Mouse (Mus musculus) kidney, embryonic 16.5 days (tissue): ENCODE measurements around the gene Nop2. TPM values are rescaled to one million over a fixed set of nuclear protein-coding genes. Genes with fewer than 3 reads are reported as not detected.
"Not testable (repeated sequence)": the region's sequence is repeated elsewhere in the genome, so short reads cannot be mapped to it uniquely, and the experiment has no call there.

Source experiments
- ATAC-seq: fragments of 200-750 bp; cut with Nextera tagmentation; 2 replicates; pipeline ENCODE4 v1.8.0; 2017; ENCODE audit warnings: moderate TSS enrichment; ENCODE audit not compliant: low FRiP score, low TSS enrichment
- H3K27ac ChIP-seq: fragments of 300-500 bp; sonication (generic); 2 replicates; pipeline ENCODE4 v1.5.1; 2014; ENCODE audit warnings: low read length
- H3K27me3 ChIP-seq: fragments of 300-500 bp; sonication (generic); 2 replicates; pipeline ENCODE4 v1.6.1; 2014; ENCODE audit warnings: low read length, control low read depth, mixed read lengths; ENCODE audit not compliant: insufficient read depth
- H3K36me3 ChIP-seq: fragments of 300-500 bp; sonication (generic); 2 replicates; pipeline ENCODE4 v1.6.1; 2014; ENCODE audit warnings: low read length, control low read depth, mixed read lengths; ENCODE audit not compliant: insufficient read depth
- H3K4me1 ChIP-seq: fragments of 300-500 bp; sonication (generic); 2 replicates; pipeline ENCODE4 v1.6.1; 2014; ENCODE audit warnings: low read length, control low read depth, mixed read lengths; ENCODE audit not compliant: insufficient read depth
- H3K4me2 ChIP-seq: fragments of 300-500 bp; sonication (generic); replicated peaks from 2 replicates; pipeline ENCODE4 v1.6.1; 2014; ENCODE audit warnings: low read depth, low read length
- H3K4me3 ChIP-seq: fragments of 300-500 bp; sonication (generic); 2 replicates; pipeline ENCODE4 v1.5.1; 2014; ENCODE audit warnings: mild to moderate bottlenecking, low read length
- H3K9ac ChIP-seq: fragments of 300-500 bp; sonication (generic); replicated peaks from 2 replicates; pipeline ENCODE4 v1.6.1; 2014; ENCODE audit warnings: low read length
- H3K9me3 ChIP-seq: fragments of 300-500 bp; sonication (generic); 2 replicates; pipeline ENCODE4 v1.6.1; 2016; ENCODE audit warnings: low read length, control low read depth
- WGBS: fragments of 180-500 bp; shearing (Covaris S2); extraction: QIAGEN DNeasy Blood & Tissue Kit; methylation state at CpG from one replicate; pipeline ENCODE4 v1.1.7; 2014; 5-methylcytosine and 5-hydroxymethylcytosine counted together
- polyA plus RNA-seq: library from polyadenylated mRNA; unstranded; fragments of >200 nt; fragmentation: Nextera tagmentation; extraction: Ambion mirVana; gene quantifications from 2 replicates; pipeline ENCODE4 v1.2.1, GENCODE M21; 2015

The Nop2 gene
- polyA plus RNA-seq, 1 experiment from 2014 or later: 69.3 TPM

DNA sequence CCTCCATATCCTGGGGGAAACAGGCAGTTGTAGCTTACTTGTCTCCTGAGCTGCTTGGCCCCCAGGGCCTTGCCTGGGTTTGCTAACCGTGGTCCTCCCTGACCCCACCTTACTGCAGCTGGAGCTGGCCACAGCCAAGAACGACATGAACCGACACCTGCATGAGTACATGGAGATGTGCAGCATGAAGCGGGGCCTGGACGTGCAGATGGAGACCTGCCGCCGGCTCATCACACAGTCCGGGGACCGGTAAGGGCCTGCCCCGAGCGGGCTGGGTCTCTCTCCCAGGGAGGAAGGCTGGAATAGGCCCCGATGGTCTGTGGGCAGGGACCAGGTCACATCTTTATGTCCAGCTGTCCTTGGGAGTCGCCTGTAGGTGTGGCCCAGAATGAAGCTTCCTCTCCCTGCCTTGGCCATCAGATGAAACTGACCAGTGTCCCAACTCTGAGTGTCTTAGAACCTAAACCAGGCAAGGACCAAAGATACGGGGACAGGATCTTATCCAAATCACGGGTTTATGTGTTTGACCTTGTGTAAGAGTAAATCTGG, 27.3 kb downstream of the Nop2 start:
- H3K4me3 ChIP-seq: no peak overlapping the region
- H3K27ac ChIP-seq: no peak overlapping the region
- no peak overlapping the region for H3K4me2 ChIP-seq
- peaks cover 37% of the 10 kb centered on the region for H3K36me3 ChIP-seq
- no peak for ATAC-seq
- H3K27me3 ChIP-seq: no peaks in the 10 kb centered on the region
- H3K4me1 ChIP-seq: peaks cover 37% of the 10 kb centered on the region
- 77% methylated on average over 15 of the region's 15 CpGs for WGBS
- no peak overlapping the region for H3K9ac ChIP-seq
- no peaks in the 10 kb centered on the region for H3K9me3 ChIP-seq

DNA sequence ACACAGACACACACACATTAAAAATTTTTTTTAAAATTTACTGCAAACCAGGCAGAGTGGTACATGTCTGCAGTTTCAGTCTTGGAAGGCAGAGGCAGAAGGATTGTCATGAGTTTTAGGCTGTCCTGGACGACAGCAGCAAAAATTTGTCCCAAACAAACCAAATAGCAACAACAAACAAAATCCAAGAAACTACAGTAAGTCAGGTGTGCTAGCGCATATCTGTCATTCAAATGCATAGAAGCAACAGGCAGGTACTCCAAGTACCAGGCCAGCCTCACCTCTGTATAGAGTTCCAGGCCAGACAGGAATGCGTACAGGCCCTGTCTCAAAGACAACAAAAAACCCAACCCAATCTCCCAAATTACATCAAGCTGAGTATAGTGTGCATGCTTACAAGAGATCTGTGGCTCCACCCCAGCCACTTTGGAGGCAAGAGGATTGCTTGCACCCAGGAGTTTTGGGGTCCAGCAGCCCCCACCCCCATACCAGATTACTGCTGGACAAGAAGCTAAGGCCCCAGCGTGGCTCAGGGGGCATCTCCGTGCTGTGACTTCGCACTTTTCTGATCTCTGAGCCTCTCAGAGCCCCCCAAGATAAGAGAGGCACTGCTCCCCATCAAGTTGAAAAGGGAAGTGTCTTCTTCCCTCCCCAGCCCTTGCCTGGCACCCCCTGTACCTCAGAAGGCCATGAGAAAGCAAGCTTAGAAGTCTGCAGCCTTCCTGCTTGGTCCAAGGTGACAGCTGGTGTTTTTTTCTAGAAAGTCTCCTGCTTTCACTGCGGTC, 28.3 kb downstream of the Nop2 start:
- 74% methylated on average over 7 of the region's 7 CpGs for WGBS
- no peak overlapping the region for H3K27ac ChIP-seq
- H3K9ac ChIP-seq: no peak overlapping the region
- no peaks in the 10 kb centered on the region for H3K9me3 ChIP-seq
- peaks cover 39% of the 10 kb centered on the region for H3K36me3 ChIP-seq
- H3K4me1 ChIP-seq: peaks cover 39% of the 10 kb centered on the region
- no peaks in the 10 kb centered on the region for H3K27me3 ChIP-seq
- ATAC-seq: no peak
- no peak overlapping the region for H3K4me2 ChIP-seq
- no peak overlapping the region for H3K4me3 ChIP-seq

DNA sequence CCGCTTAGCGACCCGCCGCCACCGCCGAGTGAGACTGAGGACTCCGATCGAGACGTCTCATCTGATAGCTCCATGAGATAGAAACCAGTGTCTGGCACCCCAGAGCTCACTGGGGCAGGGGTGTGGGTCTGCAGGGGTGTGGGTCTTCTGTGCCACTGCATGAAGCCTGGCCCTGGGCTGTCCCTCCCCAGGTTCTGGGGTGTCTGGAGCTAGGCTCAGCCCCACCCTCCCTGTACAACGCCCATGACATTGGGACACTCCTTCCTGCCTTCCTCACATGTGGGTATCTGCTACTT, 28.8 kb downstream of the Nop2 start:
- ATAC-seq: no peak
- Histone ChIP-seq H3K4me1 (peaks cover 39% of the 10 kb centered on the region), H3K9ac (no peak overlapping the region), H3K36me3 (peaks cover 39% of the 10 kb centered on the region), H3K4me2 (no peak overlapping the region), H3K27ac (no peak overlapping the region; the same call in 1 of the 2 replicates), H3K4me3 (no peak overlapping the region), H3K27me3 (no peaks in the 10 kb centered on the region), H3K9me3 (no peaks in the 10 kb centered on the region)
- 44% methylated on average over 10 of the region's 10 CpGs for WGBS

- Histone ChIP-seq H3K4me2 (no peak overlapping the region), H3K27me3 (no peaks in the 10 kb centered on the region), H3K9ac (no peak overlapping the region), H3K4me1 (peaks cover 39% of the 10 kb centered on the region), H3K27ac (peak overlapping the region; percentile 46; the same call in 1 of the 2 replicates), H3K4me3 (no peak overlapping the region), H3K9me3 (no peaks in the 10 kb centered on the region), H3K36me3 (peaks cover 39% of the 10 kb centered on the region)
- no peak for ATAC-seq
- WGBS: 27% methylated on average over 22 of the region's 22 CpGs
Measured at GRCm38 (mm10) chr6:125160854-125161760, 29.4 kb downstream of the Nop2 start.

- not testable (repeated sequence) for H3K4me3 ChIP-seq
- H3K36me3 ChIP-seq: peaks cover 39% of the 10 kb centered on the region
- WGBS: 13% methylated on average over 3 of the region's 5 CpGs
Measured at GRCm38 (mm10) chr6:125161971-125162370, 30.3 kb downstream of the Nop2 start.

GRCm38 (mm10) chr6:125162615-125163305, 31.1 kb downstream of the Nop2 start:
- H3K4me3 ChIP-seq, H3K9me3 ChIP-seq, H3K27ac ChIP-seq, ATAC-seq, H3K27me3 ChIP-seq, H3K9ac ChIP-seq: not testable (repeated sequence)
- H3K36me3 ChIP-seq: peaks cover 44% of the 10 kb centered on the region
- H3K4me1 ChIP-seq: peaks cover 48% of the 10 kb centered on the region
- H3K4me2 ChIP-seq: peak overlapping the region; percentile 80; the same call in 1 of the 2 replicates
- 75% methylated on average over 10 of the region's 16 CpGs for WGBS

More at GRCm38 (mm10) chr6:125161971-125162370, 30.3 kb downstream of the Nop2 start:
- H3K27me3 ChIP-seq, H3K9ac ChIP-seq, ATAC-seq, H3K9me3 ChIP-seq, H3K4me2 ChIP-seq, H3K27ac ChIP-seq: not testable (repeated sequence)
- H3K4me1 ChIP-seq: peaks cover 48% of the 10 kb centered on the region

- no peak for ATAC-seq
- H3K36me3 ChIP-seq: peaks cover 53% of the 10 kb centered on the region
Measured at GRCm38 (mm10) chr6:125163801-125164657, 32.3 kb downstream of the Nop2 start.

GRCm38 (mm10) chr6:125164672-125165327, 33.1 kb downstream of the Nop2 start:
- WGBS: under 1% methylated on average over 39 of the region's 39 CpGs
- Histone ChIP-seq H3K27ac (peak overlapping the region; percentile 95), H3K4me2 (peak overlapping the region; percentile 80), H3K27me3 (no peaks in the 10 kb centered on the region), H3K36me3 (peaks cover 57% of the 10 kb centered on the region), H3K9me3 (no peaks in the 10 kb centered on the region), H3K4me1 (peaks cover 47% of the 10 kb centered on the region), H3K9ac (peak overlapping the region; percentile 96), H3K4me3 (peak overlapping the region; percentile 93)
- peak; percentile 31 for ATAC-seq

More at GRCm38 (mm10) chr6:125163801-125164657, 32.3 kb downstream of the Nop2 start:
- 4% methylated on average over 20 of the region's 20 CpGs for WGBS
- H3K9me3 ChIP-seq: no peaks in the 10 kb centered on the region
- peak overlapping the region; percentile 95 for H3K27ac ChIP-seq
- H3K9ac ChIP-seq: peak overlapping the region; percentile 96
- H3K4me1 ChIP-seq: peaks cover 47% of the 10 kb centered on the region
- H3K4me2 ChIP-seq: peak overlapping the region; percentile 80
- no peaks in the 10 kb centered on the region for H3K27me3 ChIP-seq
- H3K4me3 ChIP-seq: peak overlapping the region; percentile 93
